Mouse (Mus musculus) heart, postnatal 0 days (tissue): ENCODE results near the gene Oca2.

ENCODE experiments used
- CTCF ChIP-seq: IDR thresholded peaks from 2 replicates; pipeline ENCODE4 v1.5.1; 2016; ENCODE audit warnings: antibody characterized with exemption, control low read depth, low read depth
- EP300 ChIP-seq: IDR thresholded peaks from 2 replicates; pipeline ENCODE4 v1.6.1; 2016; ENCODE audit warnings: antibody characterized with exemption, low read depth

- TF ChIP-seq CTCF (no peak), EP300 (no peak)
Observed at GRCm38 (mm10) chr7:56327738-56328137, 88.2 kb downstream of the Oca2 start.
